Mouse (Mus musculus) brain, embryonic 14.5 days (tissue): Measurements from ENCODE around the gene Gabarap.

ENCODE experiments used
- CTCF ChIP-seq: fragments of 200-500 bp; IDR thresholded peaks from 2 replicates; pipeline ENCODE4 v1.5.1; 2012; ENCODE audit warnings: inconsistent platforms, mild to moderate bottlenecking, moderate library complexity, borderline replicate concordance; ENCODE audit not compliant: insufficient read depth, insufficient read length; ENCODE audit errors: extremely low read depth
- POLR2A ChIP-seq: fragments of 200-500 bp; IDR thresholded peaks from 2 replicates; pipeline ENCODE4 v1.6.1; 2012; ENCODE audit warnings: mild to moderate bottlenecking, inconsistent platforms, borderline replicate concordance; ENCODE audit not compliant: poor library complexity, insufficient read depth, insufficient read length, severe bottlenecking; ENCODE audit errors: extremely low read depth

GRCm38 (mm10) chr11:70010548-70010947, 19.6 kb downstream of the Gabarap start:
- no peak for TF ChIP-seq CTCF
- TF ChIP-seq POLR2A = no peak
